Mouse (Mus musculus): ENCODE results near the gene Riok1. TPM values are rescaled to one million over a fixed set of nuclear protein-coding genes. Genes with fewer than 3 reads are reported as not detected.

Gene Riok1
- 59.3 and 63.2 TPM in 2 replicates for polyA plus RNA-seq (2016; fragmentation: Nextera tagmentation; extraction: Ambion mirVana)

DNA sequence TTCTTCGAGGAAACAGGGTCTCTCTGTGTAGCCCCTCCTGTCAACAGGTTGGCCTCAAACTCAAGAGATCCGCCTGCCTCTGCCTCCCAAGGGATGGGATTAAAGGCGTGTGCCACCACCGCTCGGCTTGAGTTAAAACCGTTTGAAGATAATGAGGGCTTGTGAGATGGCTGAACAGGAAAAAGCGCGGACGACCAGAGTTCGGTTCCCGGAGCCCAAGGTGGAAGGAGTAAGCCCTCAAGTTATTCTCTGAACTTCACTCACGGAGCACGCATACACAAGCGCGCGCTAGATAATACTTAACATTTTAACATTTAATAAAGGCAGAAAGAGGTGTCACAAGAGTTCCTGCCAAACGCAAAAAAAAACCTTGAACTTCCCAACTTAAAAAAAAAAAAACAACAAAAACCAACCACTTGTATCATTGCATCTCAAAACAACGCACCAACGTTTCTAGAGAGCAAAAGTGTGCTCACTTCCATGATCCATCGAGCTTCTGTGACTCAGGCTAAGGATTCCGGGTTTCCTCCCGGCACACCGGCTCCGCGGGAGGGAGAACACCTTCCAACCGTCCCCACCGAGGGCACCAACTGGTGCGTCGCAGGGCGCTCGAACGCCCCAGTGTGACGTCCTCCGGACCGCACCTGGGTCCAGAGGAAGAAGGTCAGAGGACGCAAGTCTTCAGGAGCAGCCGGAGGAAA is at the start of gene Riok1:
Gene Riok1 (plus strand): TSS at position 653 of the 701 bp plus-strand sequence.
- peaks cover 15% of the 10 kb centered on the region for H3K4me1 ChIP-seq
- H3K36me3 ChIP-seq: peaks cover 15% of the 10 kb centered on the region
- H3K9me3 ChIP-seq: no peaks in the 10 kb centered on the region
- H3K27ac ChIP-seq (replicated peaks): peak within 1 kb of the TSS; percentile 68
- peak; percentile 76; the same call in 1 of the 2 replicates for ATAC-seq (ENCODE audit: low FRiP score, low read depth)
- H3K4me2 ChIP-seq (replicated peaks): peak within 1 kb of the TSS; percentile 92
- WGBS: 10% methylated on average over 37 of the region's 37 CpGs
- peak within 1 kb of the TSS; percentile 88 for H3K9ac ChIP-seq (replicated peaks)
- H3K27me3 ChIP-seq: no peaks in the 10 kb centered on the region
- H3K4me3 ChIP-seq: peak within 1 kb of the TSS; percentile 88

GRCm38 (mm10) chr13:37989701-37990100 is 47.1 kb upstream of the Riok1 start:
- peaks cover 63% of the 10 kb centered on the region for H3K36me3 ChIP-seq
- H3K4me1 ChIP-seq: peaks cover 14% of the 10 kb centered on the region; the same call in 1 of the 2 replicates
- H3K9me3 ChIP-seq: no peaks in the 10 kb centered on the region
- 93% methylated on average over 8 of the region's 8 CpGs for WGBS
- H3K27me3 ChIP-seq: no peaks in the 10 kb centered on the region
- H3K4me2 ChIP-seq (replicated peaks): no peak overlapping the region
- no peak for ATAC-seq (ENCODE audit: low FRiP score, low read depth)
- H3K9ac ChIP-seq (replicated peaks): no peak overlapping the region
- no peak overlapping the region for H3K27ac ChIP-seq (replicated peaks)
- H3K4me3 ChIP-seq: no peak overlapping the region

DNA sequence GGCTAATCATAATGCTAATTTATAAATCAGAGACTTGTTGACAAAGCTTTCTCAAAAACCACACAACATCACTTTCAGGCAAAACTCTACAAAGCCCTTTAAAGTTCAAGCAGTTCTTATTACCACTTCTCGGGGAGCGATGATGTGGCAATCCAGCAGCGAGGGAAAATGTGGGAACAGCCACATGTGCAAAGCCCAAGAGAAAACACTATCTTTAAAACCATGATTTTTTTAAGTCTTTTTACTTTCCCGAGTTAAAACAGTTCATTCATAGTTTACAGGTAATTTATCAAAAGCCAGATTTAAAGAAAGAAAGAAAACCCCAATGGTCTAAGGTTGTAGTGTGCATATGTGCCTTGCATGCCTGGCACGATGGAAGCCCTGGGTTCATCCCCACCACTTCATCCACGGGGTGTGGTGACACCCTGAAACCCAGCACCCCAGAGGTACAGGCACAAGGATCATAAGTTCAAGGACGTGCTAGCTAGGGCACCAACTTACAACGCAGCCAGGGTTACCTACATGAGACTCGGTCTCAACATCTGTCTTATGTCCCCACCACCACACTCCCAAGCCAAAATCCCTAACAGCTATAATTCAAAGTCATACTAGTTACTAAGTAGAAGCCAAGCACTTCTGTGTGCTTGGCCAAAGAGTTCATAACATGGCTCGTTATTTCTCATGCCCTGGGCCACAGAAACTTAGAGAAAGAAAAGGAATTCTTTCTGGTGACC is 44.0 kb upstream of the Riok1 start:
- WGBS: 20% methylated on average over 10 of the region's 10 CpGs

DNA sequence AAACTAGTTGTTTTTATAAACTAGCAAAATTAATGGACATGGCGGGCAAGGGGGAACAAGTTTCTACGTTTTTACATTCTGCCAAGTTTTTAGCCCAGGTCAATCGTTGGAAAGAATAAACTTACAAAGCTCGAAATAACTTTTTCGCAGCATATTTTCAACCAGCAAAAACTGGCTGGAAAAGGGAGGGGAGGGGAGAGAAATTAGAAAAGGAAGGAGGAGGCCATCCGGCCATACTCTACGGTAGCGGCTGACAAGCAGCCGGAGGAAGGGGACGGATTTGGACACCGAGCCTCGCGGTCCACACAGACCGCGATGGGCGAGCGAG is 43.5 kb upstream of the Riok1 start:
- Histone ChIP-seq H3K9ac (replicated peaks) (peak overlapping the region; percentile 95), H3K9me3 (no peaks in the 10 kb centered on the region), H3K4me3 (peak overlapping the region; percentile 84), H3K36me3 (peaks cover 31% of the 10 kb centered on the region), H3K27me3 (no peaks in the 10 kb centered on the region), H3K4me2 (replicated peaks) (peak overlapping the region; percentile 65), H3K27ac (replicated peaks) (peak overlapping the region; percentile 93), H3K4me1 (peaks cover 14% of the 10 kb centered on the region; the same call in 1 of the 2 replicates)
- under 1% methylated on average over 17 of the region's 17 CpGs for WGBS
- no peak for ATAC-seq (ENCODE audit: low FRiP score, low read depth)

More for the DNA sequence above, 44.0 kb upstream of the Riok1 start:
- Histone ChIP-seq H3K9me3 (no peaks in the 10 kb centered on the region), H3K36me3 (peaks cover 37% of the 10 kb centered on the region), H3K4me1 (peaks cover 14% of the 10 kb centered on the region; the same call in 1 of the 2 replicates), H3K4me3 (peak overlapping the region; percentile 84), H3K9ac (replicated peaks) (peak overlapping the region; percentile 95), H3K27me3 (no peaks in the 10 kb centered on the region), H3K27ac (replicated peaks) (no peak overlapping the region), H3K4me2 (replicated peaks) (peak overlapping the region; percentile 65)
- ATAC-seq (ENCODE audit: low FRiP score, low read depth): no peak

GRCm38 (mm10) chr13:37993704-37994404 is 42.9 kb upstream of the Riok1 start, which contains the start of gene Ssr1:
Gene Ssr1 (minus strand): TSS chr13:37994217.
- peak within 1 kb of the TSS; percentile 84 for H3K4me3 ChIP-seq
- under 1% methylated on average over 83 of the region's 89 CpGs for WGBS
- ATAC-seq (ENCODE audit: low FRiP score, low read depth): peak; percentile 98

GRCm38 (mm10) chr13:37994405-37994749 is 42.4 kb upstream of the Riok1 start:
- Histone ChIP-seq H3K9me3 (no peaks in the 10 kb centered on the region), H3K4me2 (replicated peaks) (peak overlapping the region; percentile 65), H3K27ac (replicated peaks) (peak overlapping the region; percentile 93), H3K4me3 (peak overlapping the region; percentile 84), H3K9ac (replicated peaks) (peak overlapping the region; percentile 95), H3K36me3 (peaks cover 21% of the 10 kb centered on the region), H3K4me1 (peaks cover 14% of the 10 kb centered on the region; the same call in 1 of the 2 replicates), H3K27me3 (no peaks in the 10 kb centered on the region)
- peak; percentile 64 for ATAC-seq (ENCODE audit: low FRiP score, low read depth)
- 22% methylated on average over 7 of the region's 7 CpGs for WGBS

More at GRCm38 (mm10) chr13:37993704-37994404, 42.9 kb upstream of the Riok1 start, which contains the start of gene Ssr1:
- Histone ChIP-seq H3K27ac (replicated peaks) (peak within 1 kb of the TSS; percentile 93), H3K9me3 (no peaks in the 10 kb centered on the region), H3K9ac (replicated peaks) (peak within 1 kb of the TSS; percentile 95), H3K27me3 (no peaks in the 10 kb centered on the region), H3K4me1 (peaks cover 14% of the 10 kb centered on the region; the same call in 1 of the 2 replicates), H3K4me2 (replicated peaks) (peak within 1 kb of the TSS; percentile 65), H3K36me3 (peaks cover 26% of the 10 kb centered on the region)

DNA sequence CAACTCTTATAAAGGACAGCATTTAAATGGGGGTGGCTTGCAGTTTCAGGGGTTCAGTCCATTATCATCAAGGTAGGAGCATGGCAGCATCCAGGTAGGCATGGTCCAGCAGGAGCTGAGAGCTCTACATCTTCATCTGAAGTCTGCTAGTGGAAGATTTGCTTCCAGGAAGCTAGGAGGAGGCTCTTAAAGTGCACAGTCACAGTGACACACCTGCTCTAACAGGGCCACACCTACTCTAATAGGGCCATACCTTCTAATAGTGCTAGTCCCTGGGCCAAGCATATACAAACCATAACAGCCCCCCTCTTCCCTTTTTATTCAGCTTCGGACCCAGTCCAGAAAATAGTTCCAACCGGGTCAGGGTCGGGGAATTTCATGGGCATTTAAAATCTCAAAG is 37.1 kb upstream of the Riok1 start:
- Histone ChIP-seq H3K36me3 (no peaks in the 10 kb centered on the region), H3K4me1 (no peaks in the 10 kb centered on the region), H3K27me3 (no peaks in the 10 kb centered on the region), H3K4me3 (no peak overlapping the region), H3K27ac (replicated peaks) (no peak overlapping the region), H3K4me2 (replicated peaks) (no peak overlapping the region), H3K9ac (replicated peaks) (no peak overlapping the region), H3K9me3 (no peaks in the 10 kb centered on the region)
- 62% methylated on average over 3 of the region's 3 CpGs for WGBS
- ATAC-seq (ENCODE audit: low FRiP score, low read depth): no peak

GRCm38 (mm10) chr13:38002461-38002860 is 34.3 kb upstream of the Riok1 start:
- H3K27ac ChIP-seq (replicated peaks): no peak overlapping the region
- no peaks in the 10 kb centered on the region for H3K4me1 ChIP-seq
- H3K36me3 ChIP-seq: no peaks in the 10 kb centered on the region
- no peak overlapping the region for H3K4me2 ChIP-seq (replicated peaks)
- H3K9me3 ChIP-seq: no peaks in the 10 kb centered on the region
- H3K4me3 ChIP-seq: no peak overlapping the region
- no peak for ATAC-seq (ENCODE audit: low FRiP score, low read depth)
- H3K27me3 ChIP-seq: no peaks in the 10 kb centered on the region
- 27% methylated on average over 1 of the region's 1 CpGs for WGBS
- H3K9ac ChIP-seq (replicated peaks): no peak overlapping the region

DNA sequence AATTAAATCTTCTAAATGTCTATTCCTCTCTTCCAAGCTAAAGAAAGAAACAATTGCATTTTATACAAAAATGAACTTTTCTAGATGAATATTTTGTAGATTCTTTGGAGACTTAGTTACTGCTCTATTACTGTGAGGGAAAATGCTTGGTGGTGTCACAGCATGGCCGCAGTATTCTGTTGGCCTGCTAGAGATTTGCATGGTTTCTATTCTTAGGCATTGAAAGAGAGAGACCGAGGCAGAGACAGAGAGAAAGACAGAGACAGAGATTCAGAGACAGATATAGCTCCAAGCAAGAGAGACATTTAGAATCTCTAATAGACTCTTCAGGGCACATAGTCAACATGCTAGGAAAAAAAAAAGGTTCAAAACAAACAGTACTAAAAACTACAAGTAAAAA is 28.8 kb upstream of the Riok1 start:
- Histone ChIP-seq H3K27ac (replicated peaks) (no peak overlapping the region), H3K9ac (replicated peaks) (no peak overlapping the region), H3K4me1 (no peaks in the 10 kb centered on the region), H3K4me2 (replicated peaks) (no peak overlapping the region), H3K27me3 (no peaks in the 10 kb centered on the region), H3K36me3 (no peaks in the 10 kb centered on the region), H3K4me3 (no peak overlapping the region), H3K9me3 (no peaks in the 10 kb centered on the region)
- ATAC-seq (ENCODE audit: low FRiP score, low read depth): no peak
- 94% methylated on average over 2 of the region's 2 CpGs for WGBS

- WGBS: 91% methylated on average over 5 of the region's 5 CpGs
- H3K27me3 ChIP-seq: no peaks in the 10 kb centered on the region
- no peak overlapping the region for H3K9ac ChIP-seq (replicated peaks)
- H3K9me3 ChIP-seq: no peaks in the 10 kb centered on the region
- H3K4me2 ChIP-seq (replicated peaks): no peak overlapping the region
- no peak overlapping the region for H3K4me3 ChIP-seq
- H3K4me1 ChIP-seq: no peaks in the 10 kb centered on the region
- ATAC-seq (ENCODE audit: low FRiP score, low read depth): no peak
- H3K27ac ChIP-seq (replicated peaks): no peak overlapping the region
- no peaks in the 10 kb centered on the region for H3K36me3 ChIP-seq
These were observed 26.9 kb upstream of the Riok1 start for GRCm38 (mm10) chr13:38009721-38010408.

- Histone ChIP-seq H3K9ac (replicated peaks) (no peak overlapping the region), H3K4me3 (no peak overlapping the region), H3K9me3 (no peaks in the 10 kb centered on the region), H3K4me1 (no peaks in the 10 kb centered on the region), H3K36me3 (no peaks in the 10 kb centered on the region), H3K4me2 (replicated peaks) (no peak overlapping the region), H3K27ac (replicated peaks) (no peak overlapping the region), H3K27me3 (no peaks in the 10 kb centered on the region)
- WGBS: 83% methylated on average over 5 of the region's 5 CpGs
- no peak for ATAC-seq (ENCODE audit: low FRiP score, low read depth)
These were observed 26.3 kb upstream of the Riok1 start for GRCm38 (mm10) chr13:38010444-38010910.
